Mouse (Mus musculus) CH12.LX (cell line): ENCODE data around the gene Sptb.

Experiments
- CTCF ChIP-seq, 2 experiments: IDR thresholded peaks in 1 of 2; conservative IDR thresholded peaks in 1 of 2; 2 replicates each; pipeline ENCODE4 v1.5.1; 2011 to 2012; ENCODE audit warnings: low read depth in 2 of 2, low read length in 2 of 2, improper control_type of control experiment in 1 of 2, inconsistent platforms in 1 of 2, mild to moderate bottlenecking in 1 of 2, moderate library complexity in 1 of 2
- EP300 ChIP-seq: IDR thresholded peaks from 2 replicates; pipeline ENCODE4 v1.6.1; 2011; ENCODE audit warnings: low read length, improper control_type of control experiment
- RAD21 ChIP-seq: IDR thresholded peaks from 2 replicates; pipeline ENCODE4 v1.6.1; 2011; ENCODE audit warnings: low read depth, mild to moderate bottlenecking, low read length, improper control_type of control experiment, moderate library complexity
- RCOR1 ChIP-seq: conservative IDR thresholded peaks from 2 replicates; pipeline ENCODE4 v1.6.1; 2012; ENCODE audit warnings: low read depth, mild to moderate bottlenecking, inconsistent platforms, low read length, improper control_type of control experiment
- TBP ChIP-seq: conservative IDR thresholded peaks from 2 replicates; pipeline ENCODE4 v1.6.1; 2011; ENCODE audit warnings: low read depth, low read length, improper control_type of control experiment

DNA sequence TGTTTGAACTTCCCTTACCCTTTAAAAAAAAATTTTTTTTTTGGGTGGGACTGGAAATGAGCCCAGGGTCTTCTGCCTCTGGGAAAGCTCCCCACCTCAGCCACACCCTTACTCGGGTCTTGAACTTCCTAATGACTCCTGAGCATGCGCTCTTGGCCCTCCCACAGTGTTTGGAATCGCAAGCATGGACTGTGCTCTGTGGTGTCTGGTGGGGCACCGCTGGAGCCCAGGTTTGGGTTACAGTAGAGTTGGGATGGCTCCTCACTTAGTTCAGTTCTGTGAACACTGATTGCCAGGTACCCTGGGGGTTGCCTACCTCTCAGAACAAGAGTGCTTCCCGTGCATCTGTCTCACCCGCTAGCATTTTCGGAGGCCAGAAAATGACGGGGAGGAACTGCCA, 168.9 kb downstream of the Sptb start:
- no peak for TF ChIP-seq EP300
- no peak for TF ChIP-seq TBP
- no peak for TF ChIP-seq RCOR1
- TF ChIP-seq RAD21 = no peak
- TF ChIP-seq CTCF (conservative IDR thresholded peaks at IDR 0.05 in 1 of 2, IDR thresholded peaks at IDR 0.05 in 1 of 2; ENCODE audit: low read depth in 2 of 2, low read length in 2 of 2) = no peak
